Comparison of ENCODE assay signal across 25 mouse cellular contexts in the genomic region with DNA sequence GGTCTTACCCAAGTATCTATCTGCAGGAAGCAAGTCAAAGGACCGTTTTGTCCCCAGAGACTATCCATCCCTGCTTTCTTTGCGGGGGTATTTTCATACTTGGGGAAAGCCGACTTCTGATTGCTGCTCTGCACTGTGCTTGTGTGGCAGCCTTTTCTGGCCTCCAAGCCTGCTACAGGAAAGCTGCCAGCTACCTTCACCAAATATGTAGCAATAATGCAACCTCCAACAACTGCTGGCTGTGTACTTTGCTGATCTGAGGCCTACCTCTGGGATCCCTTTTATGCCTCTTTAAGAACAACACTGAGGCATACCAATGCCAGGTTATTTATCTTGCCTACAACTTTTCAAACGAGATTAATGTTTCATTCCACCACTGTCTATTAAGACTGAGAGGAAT.
A peak's percentile ranks its signal among the peaks of the same experiment; 100 is the strongest.
DNase-seq lines count a peak whose midpoint lies in the region; ATAC-seq lines count a peak whose summit lies in the region.
"Had no signal": no experiment of that assay in that cellular context is flagged by ENCODE, and none has a peak within 500 bp of the region (broad histone marks: within the 10 kb centered on the region; RNA-seq: fewer than 3 reads in every experiment).

No protein-coding gene starts in this region.

- H3K27me3 ChIP-seq in embryonic facial prominence, embryonic 14.5 days (replicated peaks; ENCODE audit: control insufficient read depth, insufficient read depth, low read length), result no peaks in the 10 kb centered on the region
- no peaks in the 10 kb centered on the region for H3K27me3 ChIP-seq in embryonic facial prominence, embryonic 10.5 days (replicated peaks; ENCODE audit: low read depth, poor library complexity, severe bottlenecking)
- H3K27me3 ChIP-seq: CH12.LX; embryonic facial prominence, embryonic 12.5 days; embryonic facial prominence, embryonic 15.5 days; forebrain, embryonic 12.5 days had no signal

- H3K36me3 ChIP-seq in embryonic facial prominence, embryonic 14.5 days (ENCODE audit: control insufficient read depth, insufficient read depth, low read length), result no peaks in the 10 kb centered on the region
- H3K36me3 ChIP-seq in embryonic facial prominence, embryonic 10.5 days (replicated peaks), result no peaks in the 10 kb centered on the region
- H3K36me3 ChIP-seq: embryonic facial prominence, embryonic 12.5 days; embryonic facial prominence, embryonic 15.5 days; forebrain, embryonic 10.5 days; forebrain, embryonic 12.5 days; G1E had no signal

- H3K27ac ChIP-seq in embryonic facial prominence, embryonic 14.5 days (replicated peaks; ENCODE audit: low read depth, low read length), result no peak overlapping the region
- no peak overlapping the region for H3K27ac ChIP-seq in embryonic facial prominence, embryonic 10.5 days (replicated peaks)
- H3K27ac ChIP-seq: embryonic facial prominence, embryonic 12.5 days; embryonic facial prominence, embryonic 15.5 days; forebrain, embryonic 10.5 days; forebrain, embryonic 12.5 days had no signal

- no peak for ATAC-seq in embryonic facial prominence, embryonic 14.5 days (ENCODE audit: low read depth)
- ATAC-seq: CD4-positive, CD25-positive, alpha-beta regulatory T cell, adult 4 months; forebrain, embryonic 14.5 days; forebrain, embryonic 16.5 days had no signal

- H3K4me2 ChIP-seq in embryonic facial prominence, embryonic 14.5 days (ENCODE audit: low read depth, low read length), result no peak overlapping the region
- H3K4me2 ChIP-seq: embryonic facial prominence, embryonic 12.5 days; embryonic facial prominence, embryonic 15.5 days; forebrain, embryonic 12.5 days had no signal

- WGBS in embryonic facial prominence, embryonic 14.5 days, result 69% methylated on average over 4 of the region's 4 CpGs
- WGBS in embryonic facial prominence, embryonic 10.5 days, result 81% methylated on average over 4 of the region's 4 CpGs

- H3K9me3 ChIP-seq in embryonic facial prominence, embryonic 14.5 days (ENCODE audit: control insufficient read depth, low read length), result no peaks in the 10 kb centered on the region
- no peaks in the 10 kb centered on the region for H3K9me3 ChIP-seq in embryonic facial prominence, embryonic 10.5 days
- H3K9me3 ChIP-seq: embryonic facial prominence, embryonic 12.5 days; embryonic facial prominence, embryonic 15.5 days; forebrain, embryonic 10.5 days; forebrain, embryonic 12.5 days; G1E had no signal

- peak; percentile 7 for DNase-seq in adrenal gland, postnatal 10 days
- DNase-seq in adrenal gland, postnatal 36 days, result no peak
- peak; percentile 66 for DNase-seq in embryonic facial prominence, embryonic 14.5 days (ENCODE audit: low spot score)
- DNase-seq in embryonic facial prominence, embryonic 10.5 days (ENCODE audit: low spot score), result no peak
- DNase-seq in NIH3T3 (ENCODE audit: low read depth), result peak; percentile 65
- DNase-seq: adrenal gland, adult 2 months; adrenal gland, postnatal 25 days; B cell, adult 2 months; cerebellum, adult 11 months; cerebellum, adult 18-20 months; cerebellum, adult 8-10 months; cerebellum, adult 9-11 months; cerebellum, postnatal 14 days; cerebellum, postnatal 36 days; embryo, embryonic 11 days had no signal

- no peak overlapping the region for H3K4me3 ChIP-seq in embryonic facial prominence, embryonic 14.5 days (ENCODE audit: low read depth, low read length)
- no peak overlapping the region for H3K4me3 ChIP-seq in embryonic facial prominence, embryonic 10.5 days
- H3K4me3 ChIP-seq: embryonic facial prominence, embryonic 12.5 days; embryonic facial prominence, embryonic 15.5 days; erythroblast, embryonic 14.5 days; forebrain, embryonic 10.5 days; forebrain, embryonic 12.5 days had no signal

- H3K4me1 ChIP-seq in embryonic facial prominence, embryonic 14.5 days (ENCODE audit: control insufficient read depth, insufficient read depth, low read length), result no peaks in the 10 kb centered on the region
- no peaks in the 10 kb centered on the region for H3K4me1 ChIP-seq in embryonic facial prominence, embryonic 10.5 days
- H3K4me1 ChIP-seq: embryonic facial prominence, embryonic 12.5 days; forebrain, embryonic 12.5 days had no signal

- H3K9ac ChIP-seq in embryonic facial prominence, embryonic 14.5 days (ENCODE audit: low read depth, low read length), result no peak overlapping the region
- H3K9ac ChIP-seq: embryonic facial prominence, embryonic 12.5 days; embryonic facial prominence, embryonic 15.5 days; forebrain, embryonic 12.5 days had no signal

Comparison
In these comparisons a context has a peak if more than half of its experiments do, and no peak if none do; other contexts are left out.
1. DNase-seq: peak in adrenal gland, postnatal 10 days (single experiment), embryonic facial prominence, embryonic 14.5 days (single experiment) and NIH3T3 (single experiment); none in adrenal gland, postnatal 36 days (0 of 2) and embryonic facial prominence, embryonic 10.5 days (single experiment).